Mouse (Mus musculus): ENCODE measurements around the gene Krt16.
"Not testable (repeated sequence)": the region's sequence is repeated elsewhere in the genome, so short reads cannot be mapped to it uniquely, and the experiment has no call there.

- TF ChIP-seq POLR2A, CTCF (IDR thresholded peaks at IDR 0.05; ENCODE audit: extremely low read depth, insufficient read depth, low read length): not testable (repeated sequence)
Measured at GRCm38 (mm10) chr11:100240272-100240671, 8.4 kb downstream of the Krt16 start.
